Mouse (Mus musculus): ENCODE data around the gene AC109138.7.

DNA sequence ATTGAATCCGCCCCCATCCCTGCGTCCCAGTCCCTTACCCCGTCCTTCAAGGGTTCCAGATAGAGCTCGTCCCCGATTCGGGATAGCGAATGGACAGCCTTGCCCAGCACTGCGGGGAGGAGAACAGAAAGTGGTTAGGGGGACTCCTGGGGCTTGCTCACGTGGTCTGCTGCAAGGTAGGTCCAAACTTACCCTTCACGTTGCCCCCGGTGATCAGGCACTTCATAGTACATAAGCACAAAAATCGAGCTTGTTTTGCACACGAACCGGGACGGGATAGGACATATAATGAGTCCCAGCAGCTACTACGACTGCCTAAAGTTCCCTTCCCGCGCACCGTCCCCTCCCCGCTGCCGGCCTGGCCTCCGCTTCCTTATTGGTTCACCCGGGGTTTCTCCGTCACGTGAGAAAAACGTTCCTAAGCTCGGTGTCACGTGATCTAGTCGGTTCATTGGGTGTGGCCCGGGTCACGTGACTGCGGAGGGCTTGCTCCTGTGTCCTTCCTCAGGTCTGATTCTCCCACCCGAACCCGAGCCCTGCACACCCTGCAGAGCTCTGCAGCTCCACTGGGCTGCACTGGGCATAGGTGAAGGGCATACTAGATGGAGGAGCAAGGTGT is 12.8 kb upstream of the AC109138.7 start, which contains the start of gene Rad9a:
- TF ChIP-seq CTCF (IDR thresholded peaks at IDR 0.05; ENCODE audit: borderline replicate concordance, insufficient read depth, low read length): no peak
- peak; percentile 88 for TF ChIP-seq POLR2A (IDR thresholded peaks at IDR 0.05; ENCODE audit: low read depth, low read length)
